Mouse (Mus musculus) left cerebral cortex, postnatal 36 days (tissue): ENCODE measurements around the gene Tmem240. TPM values are rescaled to one million over a fixed set of nuclear protein-coding genes. Genes with fewer than 3 reads are reported as not detected.
"Not testable (repeated sequence)": the region's sequence is repeated elsewhere in the genome, so short reads cannot be mapped to it uniquely, and the experiment has no call there.

ENCODE experiments used
- DNase-seq, 2 experiments: peaks; one replicate each; pipeline ENCODE4 v3.0.0; 2021 to 2022; ENCODE audit warnings: low spot score in 2 of 2, mixed read lengths in 1 of 2
- intact Hi-C: fragments of 180-260 bp; cut with DNase I; formaldehyde crosslinking; loops from one replicate; pipeline ENCODE4 v1.15.1; 2025
- total RNA-seq, 2 experiments: library from RNA; stranded (reverse); gene quantifications; 2 replicates each; pipeline ENCODE4 v1.2.3; 2021

The Tmem240 gene
- total RNA-seq, 2 experiments from 2014 or later: 55.5 to 62.2 TPM

DNA sequence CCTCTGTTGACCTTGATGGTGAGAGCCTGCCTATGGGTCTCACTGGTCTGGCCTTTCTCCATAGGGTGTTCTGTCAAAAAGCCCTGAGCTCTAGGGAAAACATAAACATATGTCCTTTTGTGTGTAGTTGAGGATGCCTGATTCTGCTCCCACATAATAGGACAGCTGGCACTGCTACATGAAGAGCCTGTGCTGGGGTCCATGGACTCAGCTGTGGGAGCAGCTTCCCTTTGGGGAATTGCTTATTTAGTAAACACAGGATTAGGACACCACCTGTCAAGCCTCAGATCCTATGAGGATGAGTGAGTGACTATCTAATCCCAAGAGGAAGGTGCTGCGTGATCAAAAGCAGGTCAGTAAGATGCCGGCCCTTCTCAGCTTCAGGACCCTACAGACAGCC is 6.6 kb upstream of the Tmem240 start:
- DNase-seq: no peak
- intact Hi-C loops: no loop called here

- no peak for DNase-seq
- intact Hi-C loops: no loop called here
Measured at GRCm38 (mm10) chr4:155733267-155733666, 1.3 kb upstream of the Tmem240 start.

- DNase-seq: peak; percentile 42 to 59
Measured at GRCm38 (mm10) chr4:155734951-155735702, 527 bp downstream of the Tmem240 start.

GRCm38 (mm10) chr4:155735788-155736187 is 1.2 kb downstream of the Tmem240 start:
- intact Hi-C loops: no loop called here
- no peak for DNase-seq

More at GRCm38 (mm10) chr4:155734951-155735702, 527 bp downstream of the Tmem240 start:
- intact Hi-C loops: no loop called here

GRCm38 (mm10) chr4:155736421-155736820 is 1.8 kb downstream of the Tmem240 start:
- DNase-seq: no peak
- intact Hi-C loops: no loop called here

DNA sequence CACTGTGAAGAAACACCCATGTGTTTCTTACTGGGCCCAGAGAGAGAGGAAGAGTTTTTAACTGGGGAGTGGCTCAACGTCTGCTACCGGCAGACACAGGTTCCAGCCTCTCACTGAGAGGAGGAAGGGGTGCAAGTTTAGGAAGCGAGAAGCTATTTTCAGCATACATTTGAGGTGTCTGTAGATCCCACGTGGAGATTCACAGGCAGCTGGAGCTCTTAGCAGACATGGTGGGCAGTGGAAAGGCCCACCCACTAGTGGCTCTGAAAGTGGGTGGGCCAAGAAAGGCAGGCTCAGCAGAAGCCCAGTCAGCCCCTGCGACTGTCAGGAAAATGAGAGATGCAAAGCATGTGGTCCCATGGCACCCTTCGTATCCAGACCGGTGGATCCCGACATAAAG is 3.7 kb downstream of the Tmem240 start:
- DNase-seq: peak in 1 of 2 experiments; percentile 49
- intact Hi-C loops: no loop called here

- intact Hi-C loops: no loop called here
- no peak for DNase-seq
Measured at GRCm38 (mm10) chr4:155739152-155739551, 4.6 kb downstream of the Tmem240 start.

DNA sequence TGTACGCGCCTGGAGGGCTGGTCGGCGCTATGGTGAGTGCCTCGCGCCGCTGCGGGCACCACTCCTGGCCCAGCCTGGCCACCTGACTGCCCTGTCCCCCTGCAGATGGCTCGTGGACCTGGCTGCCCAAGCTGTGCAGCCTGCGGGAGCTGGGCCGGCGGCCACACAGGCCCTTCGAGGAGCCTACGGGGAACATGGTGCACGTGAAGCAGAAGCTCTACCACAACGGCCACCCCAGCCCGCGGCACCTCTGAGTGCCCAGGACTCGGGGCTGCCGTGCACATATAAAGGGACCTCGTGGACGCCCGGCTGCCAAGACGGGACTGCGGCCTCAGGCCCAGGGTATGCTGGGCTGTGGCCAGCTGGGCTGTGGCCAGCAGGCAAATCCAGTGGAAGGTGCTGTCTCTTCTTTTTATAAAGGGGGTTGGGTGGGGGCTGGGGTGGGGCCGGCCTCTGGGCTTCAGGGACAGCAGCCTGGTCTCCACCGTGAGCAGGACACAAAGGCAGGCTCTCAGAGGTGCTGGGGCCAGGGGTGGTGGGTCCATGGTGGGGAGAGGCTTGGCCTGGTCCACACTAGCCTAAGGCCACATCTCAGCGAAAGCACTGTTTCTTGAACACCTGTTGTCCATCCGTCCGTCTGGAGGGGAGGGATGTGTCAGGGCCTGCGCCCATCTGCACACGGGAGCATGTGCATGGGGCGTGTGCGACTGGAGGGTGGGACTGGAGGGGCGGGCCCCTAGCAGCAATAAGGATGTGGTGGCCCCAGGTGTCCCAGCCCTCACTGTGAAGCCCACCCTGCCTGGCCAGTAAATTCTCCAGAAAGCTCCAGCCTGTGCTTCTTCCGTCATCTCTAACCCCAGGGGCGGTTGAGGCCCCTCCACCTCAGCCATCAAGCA is 5.4 kb downstream of the Tmem240 start:
- DNase-seq: no peak
- intact Hi-C loops: no loop called here

GRCm38 (mm10) chr4:155740681-155741080 is 6.1 kb downstream of the Tmem240 start:
- intact Hi-C loops, DNase-seq: not testable (repeated sequence)

- DNase-seq: no peak
- intact Hi-C loops: no loop called here
Measured at GRCm38 (mm10) chr4:155742684-155743083, 8.1 kb downstream of the Tmem240 start.

DNA sequence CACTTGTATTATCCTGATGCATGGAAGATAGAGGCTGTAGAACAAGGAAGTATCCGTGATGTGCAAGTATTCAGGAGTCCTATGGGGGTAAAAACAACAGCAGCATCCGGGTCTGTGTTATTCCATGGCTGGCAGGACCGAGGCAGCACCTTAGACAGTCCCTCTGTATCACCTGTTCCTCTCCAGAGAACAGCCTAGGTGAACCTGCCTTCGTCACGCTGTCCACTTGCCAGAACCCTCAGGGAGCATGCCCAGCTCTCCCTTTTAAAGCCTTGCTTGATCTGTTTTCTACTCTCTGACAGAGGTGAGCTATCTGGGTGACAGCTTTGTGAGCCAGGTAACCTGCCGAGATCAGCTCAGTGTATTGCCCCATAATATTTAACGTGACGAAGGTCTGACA is 9.9 kb downstream of the Tmem240 start:
- intact Hi-C loops: no loop called here
- DNase-seq: no peak

DNA sequence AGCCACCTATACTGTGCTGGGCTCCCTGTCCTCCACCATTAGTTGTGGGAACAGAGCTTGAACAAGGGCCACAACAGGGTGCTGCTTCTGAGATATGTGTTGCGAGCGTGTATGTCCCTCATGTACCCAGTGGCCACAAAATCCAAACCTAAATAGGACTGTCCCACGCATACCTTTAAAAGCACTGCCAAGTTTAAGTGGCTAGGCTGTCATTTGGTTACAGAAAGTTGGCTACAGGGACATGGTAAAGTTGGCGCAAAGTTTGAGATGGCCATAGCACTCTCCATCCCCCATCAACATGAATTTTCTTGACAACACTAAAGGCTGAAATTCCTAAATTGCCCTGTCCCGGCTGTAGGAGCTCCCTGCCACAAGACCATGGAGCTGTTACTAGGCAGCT is 10.5 kb downstream of the Tmem240 start:
- no peak for DNase-seq

GRCm38 (mm10) chr4:155746036-155746548 is 11.5 kb downstream of the Tmem240 start:
- DNase-seq: no peak
- intact Hi-C loops: no loop called here

More for the DNA sequence above, 10.5 kb downstream of the Tmem240 start:
- intact Hi-C loops: no loop called here

- no peak for DNase-seq
- intact Hi-C loops: no loop called here
Measured at GRCm38 (mm10) chr4:155746575-155747490, 12.2 kb downstream of the Tmem240 start.

DNA sequence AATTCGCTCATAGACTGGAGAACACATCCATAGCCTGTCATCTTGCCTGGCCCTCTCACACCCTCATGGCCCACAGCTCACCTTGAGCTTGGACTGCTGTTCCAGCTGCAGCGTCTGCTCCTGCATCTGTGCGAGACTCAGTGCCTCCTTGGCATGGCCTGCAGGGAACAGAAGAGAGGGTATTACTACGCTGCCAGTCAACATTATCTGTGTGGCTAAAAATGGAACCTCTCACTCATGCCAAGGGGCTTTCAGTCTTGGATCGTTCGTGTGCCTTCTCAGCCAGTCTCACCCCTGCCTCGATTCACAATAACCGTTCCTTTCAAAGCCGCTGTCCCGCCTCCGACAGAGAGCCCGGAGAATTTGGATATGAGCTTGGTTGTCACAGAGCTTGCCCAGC is 22.4 kb downstream of the Tmem240 start:
- DNase-seq: no peak
- intact Hi-C loops: no loop called here

GRCm38 (mm10) chr4:155759862-155760612 is 25.4 kb downstream of the Tmem240 start:
- intact Hi-C loops: loop anchor here (5.0 kb wide), 1 partner anchor 93 kb away; the partner anchor contains the start of gene Mib2
- no peak for DNase-seq

GRCm38 (mm10) chr4:155760613-155761355 is 26.2 kb downstream of the Tmem240 start, which contains the start of gene Atad3a:
Atad3a (minus strand) TSS chr4:155761093.
- intact Hi-C loops: loop anchor here (5.0 kb wide), 1 partner anchor 93 kb away; the partner anchor contains the start of gene Mib2
- DNase-seq: peak; percentile 98 to 99
